Mouse (Mus musculus): ENCODE measurements at regions not wholly inside any gene's neighbourhood (a gene's known extent, or its start where the extent isn't known, plus 50 kb on each side); places are given as distances from the start of the nearest gene placed in this dataset.

GRCm38 (mm10) chr4:10550711-10551305 lies 323.5 kb upstream of the 2610301B20Rik start:
- no peak for DNase-seq
- intact Hi-C loops (cut with DNase I) = no loop called here

- no peak for DNase-seq
- intact Hi-C loops (cut with DNase I) = no loop called here
Measured at GRCm38 (mm10) chr4:10553724-10554123, 320.6 kb upstream of the 2610301B20Rik start.

GRCm38 (mm10) chr4:10560078-10560477 lies 314.2 kb upstream of the 2610301B20Rik start:
- no peak for DNase-seq
- intact Hi-C loops (cut with DNase I) = no loop called here

- intact Hi-C loops (cut with DNase I) = no loop called here
- no peak for DNase-seq
Measured at GRCm38 (mm10) chr4:10604513-10604912, 269.8 kb upstream of the 2610301B20Rik start.

- intact Hi-C loops (cut with DNase I) = no loop called here
- no peak for DNase-seq
Measured at GRCm38 (mm10) chr4:10607855-10608576, 266.3 kb upstream of the 2610301B20Rik start.

GRCm38 (mm10) chr4:10610784-10611183 lies 263.5 kb upstream of the 2610301B20Rik start:
- intact Hi-C loops (cut with DNase I) = no loop called here
- DNase-seq = no peak

Data from heart, postnatal 14 days (tissue).